Mouse (Mus musculus) adrenal gland, adult 2 months (tissue): Measurements from ENCODE around the gene Olfr186. TPM values are rescaled to one million over a fixed set of nuclear protein-coding genes. Genes with fewer than 3 reads are reported as not detected.
"Not testable (repeated sequence)": the region's sequence is repeated elsewhere in the genome, so short reads cannot be mapped to it uniquely, and the experiment has no call there.

Experiments
- DNase-seq: peaks from one replicate; pipeline ENCODE4 v3.0.0; 2021
- long read RNA-seq: library from polyadenylated mRNA; stranded (forward); transcript quantifications from one replicate; pipeline ENCODE4 v2.0.0, GENCODE M21; 2021
- polyA plus RNA-seq: library from polyadenylated mRNA; depleted of rRNA; stranded (reverse); fragments of >200 nt; gene quantifications from 2 replicates; pipeline ENCODE4 v1.2.3, GENCODE M21; 2012; rRNA removed
- total RNA-seq, 2 experiments: library from RNA; stranded (reverse); gene quantifications; 2 replicates each; pipeline ENCODE4 v1.2.3; 2021

Gene Olfr186
- total RNA-seq (not detected), polyA plus RNA-seq (not detected in 2 replicates)
- long read RNA-seq = 0 reads

DNA sequence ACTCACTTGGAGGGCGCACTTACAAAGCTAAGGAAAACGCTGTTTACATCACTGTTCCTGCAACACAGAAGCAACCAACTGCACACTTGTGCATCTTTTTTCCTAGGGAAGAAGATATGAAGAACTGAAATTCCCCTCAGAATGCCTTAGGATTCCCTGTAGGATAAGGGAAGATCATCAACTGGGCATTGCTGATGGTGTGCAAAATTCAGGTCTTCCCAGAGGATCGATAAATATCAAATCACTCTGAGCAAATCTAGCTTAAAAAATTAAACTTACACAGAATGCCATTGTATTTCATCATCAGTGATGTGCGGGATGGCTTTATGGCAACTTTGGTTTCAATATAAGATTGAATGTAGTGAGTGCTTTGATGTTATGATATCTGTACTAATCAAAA, at the start of gene Olfr186:
Olfr186 (minus strand) TSS at position 101 of the 400 bp plus-strand sequence.
- DNase-seq = no peak

DNA sequence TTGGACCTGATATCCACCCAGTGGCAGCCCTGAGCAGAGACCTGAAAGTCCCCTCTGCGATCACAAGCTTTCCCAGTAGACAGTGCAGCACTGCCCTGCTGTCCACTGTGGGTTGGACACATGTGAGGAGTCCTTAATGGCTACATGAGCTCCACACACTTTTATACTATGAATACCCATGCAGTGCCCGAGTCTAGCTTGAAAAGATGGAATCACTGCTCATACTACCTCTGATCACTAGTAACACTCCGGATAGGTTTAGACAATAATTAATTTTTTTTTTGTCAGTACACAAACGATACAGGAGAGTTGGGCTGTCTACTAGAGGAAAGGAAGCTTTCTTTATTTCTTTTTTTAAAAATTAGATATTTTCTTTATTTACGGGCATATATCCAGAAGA, 47.8 kb upstream of the Olfr186 start, which contains the start of gene Olfr190:
Olfr190 (minus strand) TSS at position 101 of the 400 bp plus-strand sequence.
- no peak for DNase-seq

DNA sequence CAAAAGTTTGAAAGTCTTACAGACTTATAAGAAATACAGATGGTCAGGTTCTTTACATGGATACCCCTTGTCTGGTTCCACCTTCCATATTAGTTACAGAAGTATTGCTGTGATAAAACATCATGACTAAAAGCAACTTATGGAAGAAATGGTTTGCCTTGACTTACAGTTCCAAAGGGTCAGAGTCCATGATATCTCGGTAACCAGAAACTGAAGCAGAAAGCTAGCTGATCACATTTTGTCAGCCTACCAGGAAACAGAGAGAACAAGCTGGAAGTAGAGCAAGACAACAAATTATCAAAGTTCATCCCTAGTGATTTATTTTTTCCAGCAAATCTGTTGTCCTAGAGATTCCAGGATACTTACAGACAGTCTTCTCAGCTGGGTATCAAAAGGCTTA, 43.4 kb upstream of the Olfr186 start:
- no peak for DNase-seq

DNA sequence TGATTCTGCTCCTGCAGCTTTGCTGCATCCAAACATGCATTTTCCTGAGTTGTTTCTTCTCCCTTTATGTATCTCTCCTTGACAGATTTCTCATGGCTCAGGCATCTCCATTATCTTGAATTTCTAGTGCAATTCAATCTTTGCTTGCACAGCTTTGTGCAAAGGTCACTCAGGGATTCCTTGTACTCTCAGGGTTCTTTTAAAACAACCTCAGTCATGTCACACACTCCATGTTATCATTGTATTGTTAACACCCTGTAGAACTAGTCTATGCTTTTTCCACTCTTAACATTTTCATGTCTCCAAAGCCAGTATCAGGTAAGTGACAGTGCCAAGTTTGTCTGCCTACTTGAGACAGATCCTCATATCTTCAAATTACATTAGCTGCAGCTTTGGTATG, 41.7 kb upstream of the Olfr186 start:
- no peak for DNase-seq

DNA sequence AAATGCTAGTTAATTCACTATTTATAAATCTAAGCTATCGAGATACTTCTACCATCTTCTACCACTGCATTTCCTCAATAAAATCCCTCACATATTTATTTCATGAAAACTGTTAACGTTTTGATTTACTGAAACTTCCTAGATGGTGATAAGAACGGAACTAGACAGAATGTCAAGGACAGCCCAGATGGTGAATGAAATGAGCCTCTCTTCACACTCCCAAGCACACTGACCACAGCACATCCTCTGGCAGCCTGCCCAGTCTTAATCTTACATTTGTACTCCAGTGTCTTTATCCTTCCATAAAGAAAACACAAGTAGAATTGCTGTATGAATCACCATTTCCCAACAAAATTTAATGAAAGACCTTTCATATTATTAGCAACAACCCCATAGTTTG, 32.3 kb upstream of the Olfr186 start:
- not testable (repeated sequence) for DNase-seq

DNA sequence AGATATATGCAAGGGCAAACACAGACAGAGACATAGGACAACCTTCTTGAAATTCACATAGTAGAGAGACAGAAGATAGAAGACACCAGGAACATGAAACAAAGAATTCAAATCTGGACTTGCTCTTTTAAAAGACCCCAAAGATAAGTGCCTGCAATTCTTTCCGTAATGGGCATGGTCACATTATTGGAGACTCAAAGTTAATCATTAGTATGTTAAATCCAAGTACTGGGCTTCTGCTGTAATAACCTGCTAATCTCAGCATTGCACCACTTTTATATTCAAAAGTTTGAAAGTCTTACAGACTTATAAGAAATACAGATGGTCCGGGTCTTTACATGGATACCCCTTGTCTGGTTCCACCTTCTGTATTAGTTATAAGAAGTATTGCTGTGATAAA, 19.2 kb upstream of the Olfr186 start:
- DNase-seq = not testable (repeated sequence)

DNA sequence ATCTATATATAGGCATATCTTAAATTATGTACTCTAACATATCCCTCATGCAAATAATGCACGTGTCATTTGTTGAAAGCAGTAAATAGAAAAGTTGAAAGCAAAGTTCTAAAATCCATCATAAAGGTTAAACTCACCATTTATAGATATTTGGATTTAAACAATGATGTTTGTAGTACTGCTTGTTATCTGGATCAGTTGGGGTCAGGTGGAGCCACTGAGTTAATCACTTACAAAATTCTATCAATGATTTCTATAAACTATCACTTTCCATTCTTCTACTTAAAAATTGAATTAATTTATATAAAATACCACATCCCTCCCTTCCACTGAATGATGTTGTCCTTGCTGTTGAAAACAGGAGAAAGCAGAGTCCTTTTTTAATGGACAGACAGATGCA, 18.8 kb upstream of the Olfr186 start:
- DNase-seq = no peak

DNA sequence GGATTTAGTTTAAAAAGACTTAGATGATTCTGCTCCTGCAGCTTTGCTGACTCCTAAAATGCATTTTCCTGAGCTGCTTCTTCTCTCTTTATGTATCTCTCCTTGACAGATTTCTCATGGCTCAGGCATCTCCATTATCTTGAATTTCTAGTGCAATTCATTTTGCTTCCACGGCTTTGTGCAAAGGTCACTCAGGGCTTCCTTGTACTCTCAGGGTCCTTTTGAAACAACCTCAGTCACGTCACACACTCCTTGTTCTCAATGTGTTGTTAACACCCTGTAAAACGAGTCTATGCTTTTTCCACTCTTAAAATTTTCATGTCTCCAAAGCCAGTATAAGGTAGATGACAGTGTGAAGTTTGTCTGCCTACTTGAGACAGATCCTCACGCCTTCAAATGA, 17.5 kb upstream of the Olfr186 start:
- DNase-seq = no peak

DNA sequence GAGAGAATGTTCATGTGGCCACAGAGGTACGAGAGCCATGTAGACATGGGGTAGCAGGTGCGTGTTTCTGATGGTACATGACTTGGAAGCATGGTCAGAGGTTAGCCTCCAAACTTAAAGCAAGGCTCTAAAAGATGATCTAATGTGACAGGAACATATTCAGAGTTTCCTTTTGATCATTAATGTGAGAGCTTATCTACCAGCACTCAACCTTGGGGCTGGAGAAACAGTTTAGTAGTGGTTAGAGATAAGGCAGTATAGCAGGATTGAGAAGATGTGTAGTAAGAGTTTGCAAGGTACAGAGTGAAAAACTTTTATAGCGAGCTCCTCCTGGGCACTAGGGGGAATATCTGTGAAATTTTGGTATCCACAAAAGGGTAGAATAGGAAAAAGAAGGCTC, 15.7 kb upstream of the Olfr186 start:
- no peak for DNase-seq

DNA sequence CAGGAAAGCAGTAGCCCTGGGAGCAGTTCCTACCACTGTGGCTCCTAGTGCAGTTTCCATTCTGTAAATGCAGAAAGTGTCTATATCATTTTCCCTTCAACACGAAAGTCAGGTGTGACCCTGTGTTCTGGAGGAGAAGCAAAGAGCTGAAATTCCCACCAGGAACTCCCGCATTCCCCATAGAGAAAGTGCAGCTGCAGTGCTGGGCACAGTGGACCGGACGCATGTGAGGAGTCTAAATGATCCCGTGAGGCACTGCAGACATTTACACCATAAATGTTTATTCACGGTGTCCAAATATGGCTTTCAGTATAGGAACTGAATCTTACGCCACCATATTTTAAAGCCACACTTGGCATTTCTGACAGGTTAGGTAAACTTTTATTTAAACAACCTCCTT, 9.6 kb upstream of the Olfr186 start, which contains the start of gene Olfr187:
Olfr187 (minus strand) TSS at position 58 of the 400 bp plus-strand sequence.
- no peak for DNase-seq

DNA sequence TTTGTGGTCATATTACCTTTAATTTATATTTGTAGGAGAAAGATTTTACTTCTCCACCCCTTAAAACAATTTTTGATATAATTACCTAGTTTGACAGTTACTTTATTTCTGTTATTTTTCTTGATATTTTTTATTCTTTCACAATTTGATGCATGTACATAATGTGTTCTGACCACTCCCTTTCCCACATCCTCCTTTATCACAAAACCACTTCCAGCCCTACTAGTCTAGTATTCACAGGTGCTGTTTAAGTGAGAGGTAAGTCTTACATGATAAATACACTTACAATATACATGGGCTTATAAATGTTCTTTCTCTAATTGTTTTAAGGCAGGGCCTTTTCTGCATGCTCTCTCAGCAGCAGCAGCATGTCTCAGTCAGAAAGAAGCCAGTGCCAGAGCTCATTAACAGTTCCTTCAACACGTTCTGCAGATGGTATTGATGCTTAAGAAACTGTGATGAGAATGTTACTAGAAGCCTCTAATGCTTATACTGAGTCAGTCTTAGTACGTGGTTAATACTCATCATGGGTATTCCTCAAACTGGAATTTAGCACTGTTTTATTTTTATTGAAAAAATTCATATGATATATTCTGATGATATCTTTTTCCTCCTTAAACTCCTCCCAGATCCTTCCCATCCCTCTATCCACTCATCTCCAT, 16.6 kb downstream of the Olfr186 start:
- DNase-seq = no peak

DNA sequence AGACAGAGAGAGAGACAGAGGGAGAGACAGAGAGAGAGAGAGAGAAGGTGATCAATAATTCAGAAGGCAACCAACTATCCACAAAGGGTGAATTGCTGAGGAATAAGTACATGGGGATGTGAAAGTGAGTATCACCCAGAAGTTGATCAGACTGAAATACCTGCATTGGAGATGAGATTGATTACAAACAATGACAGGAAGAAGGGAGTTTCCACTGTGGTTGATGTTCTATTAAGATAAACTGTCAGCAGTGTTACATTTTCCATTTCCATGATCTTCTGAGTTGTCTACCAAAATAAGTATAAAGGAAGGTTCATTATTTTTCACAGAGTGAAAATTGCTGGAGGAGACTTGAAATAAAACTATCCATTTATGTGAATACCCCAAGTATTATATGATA, 22.9 kb downstream of the Olfr186 start:
- no peak for DNase-seq

DNA sequence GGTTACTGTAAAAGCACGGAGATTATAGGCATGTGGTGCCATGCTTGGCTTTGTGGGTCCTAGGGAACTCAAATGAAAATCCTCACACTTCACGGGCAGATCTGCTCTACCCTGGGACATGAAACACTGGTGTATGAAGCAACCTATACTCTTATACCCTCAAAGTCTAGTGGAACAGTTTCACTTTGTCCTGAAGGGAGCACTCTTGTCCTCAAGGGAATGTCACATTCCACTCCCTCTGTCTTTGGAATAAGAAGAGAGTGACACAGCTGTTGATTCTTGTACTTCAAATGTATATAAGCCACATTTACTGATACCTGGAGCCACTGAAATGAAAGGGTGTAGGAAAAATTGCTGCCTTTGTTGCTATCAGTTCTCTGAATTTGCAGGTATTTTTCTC, 35.0 kb downstream of the Olfr186 start, which contains the start of gene Olfr183:
Olfr183 (plus strand) TSS at position 301 of the 400 bp plus-strand sequence.
- no peak for DNase-seq

Other genes with a start within 250 kb of the Olfr186 start
- not detected for gene Olfr173, start 230.0 kb downstream of the Olfr186 start, total RNA-seq
- not detected in 2 replicates for gene Olfr173, start 230.0 kb downstream of the Olfr186 start, polyA plus RNA-seq
- gene Olfr175-ps1, start 203.5 kb downstream of the Olfr186 start, total RNA-seq = not detected
- gene Olfr175-ps1, start 203.5 kb downstream of the Olfr186 start, polyA plus RNA-seq = not detected in 2 replicates
- not detected for gene Olfr177, start 155.5 kb downstream of the Olfr186 start, total RNA-seq
- gene Olfr177, start 155.5 kb downstream of the Olfr186 start, polyA plus RNA-seq = not detected in 2 replicates
- not detected for gene Olfr178, start 138.2 kb downstream of the Olfr186 start, total RNA-seq
- gene Olfr178, start 138.2 kb downstream of the Olfr186 start, polyA plus RNA-seq = not detected in 2 replicates
- not detected for gene Olfr181, start 101.5 kb downstream of the Olfr186 start, total RNA-seq
- not detected in 2 replicates for gene Olfr181, start 101.5 kb downstream of the Olfr186 start, polyA plus RNA-seq
- not detected for gene Olfr180, start 100.9 kb downstream of the Olfr186 start, total RNA-seq
- not detected in 2 replicates for gene Olfr180, start 100.9 kb downstream of the Olfr186 start, polyA plus RNA-seq
- gene Olfr183, start 34.9 kb downstream of the Olfr186 start, total RNA-seq = not detected
- gene Olfr183, start 34.9 kb downstream of the Olfr186 start, polyA plus RNA-seq = not detected in 2 replicates
- gene Olfr187, start 9.5 kb upstream of the Olfr186 start, total RNA-seq = not detected
- not detected in 2 replicates for gene Olfr187, start 9.5 kb upstream of the Olfr186 start, polyA plus RNA-seq
- not detected for gene Olfr190, start 47.7 kb upstream of the Olfr186 start, total RNA-seq
- not detected in 2 replicates for gene Olfr190, start 47.7 kb upstream of the Olfr186 start, polyA plus RNA-seq
- gene Olfr191, start 59.5 kb upstream of the Olfr186 start, total RNA-seq = not detected
- gene Olfr191, start 59.5 kb upstream of the Olfr186 start, polyA plus RNA-seq = not detected in 2 replicates
- gene Olfr193, start 81.6 kb upstream of the Olfr186 start, total RNA-seq = not detected
- not detected in 2 replicates for gene Olfr193, start 81.6 kb upstream of the Olfr186 start, polyA plus RNA-seq
- gene Olfr194, start 90.8 kb upstream of the Olfr186 start, total RNA-seq = not detected
- gene Olfr194, start 90.8 kb upstream of the Olfr186 start, polyA plus RNA-seq = not detected in 2 replicates
- gene Olfr195, start 116.8 kb upstream of the Olfr186 start, total RNA-seq = not detected
- not detected in 2 replicates for gene Olfr195, start 116.8 kb upstream of the Olfr186 start, polyA plus RNA-seq
- not detected for gene Olfr196, start 140.2 kb upstream of the Olfr186 start, total RNA-seq
- not detected in 2 replicates for gene Olfr196, start 140.2 kb upstream of the Olfr186 start, polyA plus RNA-seq
- gene Olfr198, start 173.2 kb upstream of the Olfr186 start, total RNA-seq = not detected
- not detected in 2 replicates for gene Olfr198, start 173.2 kb upstream of the Olfr186 start, polyA plus RNA-seq
- gene Olfr199, start 189.5 kb upstream of the Olfr186 start, total RNA-seq = not detected
- gene Olfr199, start 189.5 kb upstream of the Olfr186 start, polyA plus RNA-seq = not detected in 2 replicates
- gene Olfr201, start 242.3 kb upstream of the Olfr186 start, total RNA-seq = not detected
- not detected in 2 replicates for gene Olfr201, start 242.3 kb upstream of the Olfr186 start, polyA plus RNA-seq